Mouse (Mus musculus): ENCODE data around the gene Mettl15. TPM values are rescaled to one million over a fixed set of nuclear protein-coding genes. Genes with fewer than 3 reads are reported as not detected.
"Not testable (repeated sequence)": the region's sequence is repeated elsewhere in the genome, so short reads cannot be mapped to it uniquely, and the experiment has no call there.

Mettl15 gene
- polyA plus RNA-seq, 1 experiment, result 3.7 TPM

DNA sequence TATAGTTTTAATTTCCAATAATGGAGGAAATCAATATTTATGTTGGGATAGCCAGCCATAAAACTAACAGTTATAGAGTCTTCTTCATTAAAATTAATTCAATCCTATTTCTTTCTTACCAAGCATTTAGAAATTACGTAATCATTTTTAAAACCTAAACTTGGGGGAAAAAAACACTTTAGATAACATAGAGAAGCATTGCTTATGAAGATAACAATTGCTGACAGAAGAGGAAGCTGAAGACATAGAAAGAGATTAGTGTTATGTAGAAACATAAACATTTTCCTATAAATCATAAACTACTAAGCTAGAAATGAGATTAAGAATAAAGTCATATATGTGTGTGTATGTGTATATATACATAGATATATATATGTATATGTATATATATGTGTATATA is 44.8 kb downstream of the Mettl15 start:
- H3K27me3 ChIP-seq (ENCODE audit: control insufficient read depth, insufficient read depth, low read length), result no peaks in the 10 kb centered on the region
- no peak overlapping the region for H3K4me3 ChIP-seq (ENCODE audit: control insufficient read depth, low read depth, low read length)
- H3K36me3 ChIP-seq (ENCODE audit: control insufficient read depth, insufficient read depth, low read length), result no peaks in the 10 kb centered on the region
- TF ChIP-seq CTCF (IDR thresholded peaks at IDR 0.05; ENCODE audit: control insufficient read depth, insufficient read depth, insufficient replicate concordance, low read depth, low read length), result no peak
- no peak for TF ChIP-seq POLR2A (IDR thresholded peaks at IDR 0.05; ENCODE audit: control insufficient read depth, low read depth, low read length)
- no peak overlapping the region for H3K27ac ChIP-seq (ENCODE audit: control insufficient read depth, insufficient read depth, low read depth, low read length)
- no peaks in the 10 kb centered on the region for H3K4me1 ChIP-seq (ENCODE audit: control insufficient read depth, insufficient read depth, low read length)

DNA sequence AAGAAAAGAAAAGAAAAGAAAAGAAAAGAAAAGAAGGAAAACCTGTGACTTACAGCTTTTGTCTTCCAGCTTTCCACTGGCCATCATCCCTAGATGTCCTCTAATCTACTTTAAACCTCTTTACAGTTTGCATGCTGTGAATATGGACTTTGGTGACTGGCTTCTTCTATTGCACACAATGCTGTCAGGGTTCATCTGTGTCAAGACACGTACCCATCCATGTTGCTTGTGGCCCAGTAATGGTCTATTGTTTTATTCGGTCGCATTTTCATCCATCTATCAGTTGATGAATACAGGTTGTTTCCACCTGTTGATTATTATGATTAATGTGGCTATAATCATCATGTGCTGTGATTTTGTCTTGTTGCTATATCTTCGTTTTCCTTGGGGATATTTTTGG is 46.7 kb downstream of the Mettl15 start:
- no peaks in the 10 kb centered on the region for H3K27me3 ChIP-seq (ENCODE audit: control insufficient read depth, insufficient read depth, low read length)
- no peak overlapping the region for H3K4me3 ChIP-seq (ENCODE audit: control insufficient read depth, low read depth, low read length)
- no peaks in the 10 kb centered on the region for H3K4me1 ChIP-seq (ENCODE audit: control insufficient read depth, insufficient read depth, low read length)
- H3K27ac ChIP-seq (ENCODE audit: control insufficient read depth, insufficient read depth, low read depth, low read length), result no peak overlapping the region
- no peak for TF ChIP-seq CTCF (IDR thresholded peaks at IDR 0.05; ENCODE audit: control insufficient read depth, insufficient read depth, insufficient replicate concordance, low read depth, low read length)
- no peak for TF ChIP-seq POLR2A (IDR thresholded peaks at IDR 0.05; ENCODE audit: control insufficient read depth, low read depth, low read length)
- H3K36me3 ChIP-seq (ENCODE audit: control insufficient read depth, insufficient read depth, low read length), result no peaks in the 10 kb centered on the region

DNA sequence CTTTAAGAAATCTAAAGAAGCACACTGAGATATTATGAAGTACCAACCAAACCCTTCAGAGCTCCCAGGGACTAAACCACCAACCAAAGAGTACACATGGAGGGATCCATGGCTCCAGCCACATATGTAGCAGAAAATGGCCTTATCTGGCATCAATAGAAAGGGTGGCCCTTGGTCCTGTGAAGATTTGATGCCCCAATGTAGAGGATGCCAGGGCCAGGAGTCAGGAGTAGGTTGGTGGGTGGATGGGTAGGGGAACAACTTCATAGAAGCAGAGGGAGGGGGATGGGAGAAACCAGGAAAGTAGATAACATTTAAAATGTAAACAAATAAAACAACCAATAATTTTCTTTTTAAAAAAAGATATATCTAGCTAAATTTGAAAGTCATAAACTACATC is 50.1 kb downstream of the Mettl15 start:
- TF ChIP-seq POLR2A (IDR thresholded peaks at IDR 0.05; ENCODE audit: control insufficient read depth, low read depth, low read length) (no peak), CTCF (IDR thresholded peaks at IDR 0.05; ENCODE audit: control insufficient read depth, insufficient read depth, insufficient replicate concordance, low read depth, low read length) (no peak)
- Histone ChIP-seq H3K4me1 (ENCODE audit: control insufficient read depth, insufficient read depth, low read length) (no peaks in the 10 kb centered on the region), H3K27me3 (ENCODE audit: control insufficient read depth, insufficient read depth, low read length) (no peaks in the 10 kb centered on the region), H3K27ac (ENCODE audit: control insufficient read depth, insufficient read depth, low read depth, low read length) (no peak overlapping the region), H3K4me3 (ENCODE audit: control insufficient read depth, low read depth, low read length) (no peak overlapping the region), H3K36me3 (ENCODE audit: control insufficient read depth, insufficient read depth, low read length) (no peaks in the 10 kb centered on the region)

DNA sequence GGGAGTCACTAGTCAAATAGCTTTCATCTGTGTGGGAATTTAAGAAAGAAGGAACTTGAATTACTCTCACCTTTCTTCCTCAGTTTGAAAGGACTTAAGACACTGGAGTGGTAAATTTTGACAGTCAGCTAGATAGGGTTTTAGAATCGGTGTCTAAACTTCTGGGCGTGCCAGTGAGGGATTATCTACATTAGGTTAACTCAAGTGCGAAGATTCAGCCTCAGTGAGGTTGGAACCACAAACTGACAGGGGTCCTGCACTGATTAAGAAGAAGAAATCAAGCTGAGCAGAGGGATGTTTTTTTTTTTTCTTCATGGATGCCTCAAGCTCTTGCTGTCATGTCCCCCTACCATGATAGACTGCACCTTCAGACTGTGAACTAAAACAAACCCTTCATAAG is 53.4 kb downstream of the Mettl15 start:
- H3K36me3 ChIP-seq (ENCODE audit: control insufficient read depth, insufficient read depth, low read length), result no peaks in the 10 kb centered on the region
- no peaks in the 10 kb centered on the region for H3K4me1 ChIP-seq (ENCODE audit: control insufficient read depth, insufficient read depth, low read length)
- H3K4me3 ChIP-seq (ENCODE audit: control insufficient read depth, low read depth, low read length), result no peak overlapping the region
- no peaks in the 10 kb centered on the region for H3K27me3 ChIP-seq (ENCODE audit: control insufficient read depth, insufficient read depth, low read length)
- TF ChIP-seq POLR2A (IDR thresholded peaks at IDR 0.05; ENCODE audit: control insufficient read depth, low read depth, low read length) (no peak), CTCF (IDR thresholded peaks at IDR 0.05; ENCODE audit: control insufficient read depth, insufficient read depth, insufficient replicate concordance, low read depth, low read length) (no peak)
- no peak overlapping the region for H3K27ac ChIP-seq (ENCODE audit: control insufficient read depth, insufficient read depth, low read depth, low read length)

DNA sequence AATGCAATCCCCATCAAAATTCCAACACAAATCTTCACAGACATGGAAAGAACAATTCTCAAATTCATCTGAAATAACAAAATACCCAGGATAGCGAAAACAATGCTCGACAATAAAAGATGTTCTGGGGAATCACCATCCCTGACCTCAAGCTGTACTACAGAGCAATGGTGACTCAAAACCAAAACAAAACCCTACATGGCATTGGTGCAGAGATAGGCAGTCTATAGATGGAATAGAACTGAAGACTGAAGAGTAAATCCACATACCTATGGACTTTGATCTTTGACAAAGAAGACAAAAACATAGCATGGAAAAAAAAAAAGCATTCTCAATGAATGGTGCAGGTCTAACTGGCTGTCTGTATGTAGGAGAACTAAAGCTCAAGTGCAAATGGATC is 59.1 kb downstream of the Mettl15 start:
- TF ChIP-seq CTCF (IDR thresholded peaks at IDR 0.05; ENCODE audit: control insufficient read depth, insufficient read depth, insufficient replicate concordance, low read depth, low read length) (no peak), POLR2A (IDR thresholded peaks at IDR 0.05; ENCODE audit: control insufficient read depth, low read depth, low read length) (no peak)
- Histone ChIP-seq H3K36me3 (ENCODE audit: control insufficient read depth, insufficient read depth, low read length) (no peaks in the 10 kb centered on the region), H3K27ac (ENCODE audit: control insufficient read depth, insufficient read depth, low read depth, low read length) (no peak overlapping the region), H3K4me1 (ENCODE audit: control insufficient read depth, insufficient read depth, low read length) (no peaks in the 10 kb centered on the region), H3K4me3 (ENCODE audit: control insufficient read depth, low read depth, low read length) (no peak overlapping the region), H3K27me3 (ENCODE audit: control insufficient read depth, insufficient read depth, low read length) (no peaks in the 10 kb centered on the region)

DNA sequence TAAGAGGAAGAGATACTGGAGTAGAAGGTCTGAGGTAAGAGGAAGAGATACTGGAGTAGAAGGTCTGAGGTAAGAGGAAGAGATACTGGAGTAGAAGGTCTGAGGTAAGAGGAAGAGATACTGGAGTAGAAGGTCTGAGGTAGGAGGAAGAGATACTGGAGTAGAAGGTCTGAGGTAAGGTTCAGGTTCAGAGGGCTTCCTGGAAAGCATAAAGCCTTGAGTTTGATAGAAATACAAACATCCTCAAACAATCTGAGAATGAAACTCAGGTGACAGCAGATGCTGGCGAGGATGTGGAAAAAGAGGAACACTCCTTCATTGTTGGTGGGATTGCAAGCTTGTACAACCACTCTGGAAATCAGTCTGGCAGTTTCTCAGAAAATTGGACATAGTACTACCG is 63.9 kb downstream of the Mettl15 start:
- not testable (repeated sequence) for H3K27me3 ChIP-seq (ENCODE audit: control insufficient read depth, insufficient read depth, low read length); H3K4me3 ChIP-seq (ENCODE audit: control insufficient read depth, low read depth, low read length); H3K27ac ChIP-seq (ENCODE audit: control insufficient read depth, insufficient read depth, low read depth, low read length); H3K4me1 ChIP-seq (ENCODE audit: control insufficient read depth, insufficient read depth, low read length); H3K36me3 ChIP-seq (ENCODE audit: control insufficient read depth, insufficient read depth, low read length)

DNA sequence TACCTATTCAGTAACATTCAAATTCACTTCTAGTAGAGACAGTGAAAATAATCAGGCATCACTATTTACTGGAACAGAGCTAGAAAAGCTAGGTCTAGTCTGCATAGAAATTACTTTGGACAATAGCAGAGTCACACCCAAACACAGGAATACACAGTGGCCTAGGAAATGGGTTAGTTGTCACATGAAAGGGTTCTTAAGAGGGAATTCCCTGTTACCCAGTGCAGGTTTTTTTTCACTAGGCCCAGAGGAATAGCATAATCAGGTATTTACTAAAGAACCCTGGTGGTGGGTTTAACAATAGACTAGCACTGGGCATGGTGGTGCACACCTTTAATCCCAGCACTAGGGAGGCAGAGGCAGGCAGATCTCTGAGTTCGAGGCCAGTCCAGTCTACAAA is 69.9 kb downstream of the Mettl15 start:
- H3K4me1 ChIP-seq (ENCODE audit: control insufficient read depth, insufficient read depth, low read length); H3K4me3 ChIP-seq (ENCODE audit: control insufficient read depth, low read depth, low read length); H3K27ac ChIP-seq (ENCODE audit: control insufficient read depth, insufficient read depth, low read depth, low read length); H3K36me3 ChIP-seq (ENCODE audit: control insufficient read depth, insufficient read depth, low read length); H3K27me3 ChIP-seq (ENCODE audit: control insufficient read depth, insufficient read depth, low read length): not testable (repeated sequence)

DNA sequence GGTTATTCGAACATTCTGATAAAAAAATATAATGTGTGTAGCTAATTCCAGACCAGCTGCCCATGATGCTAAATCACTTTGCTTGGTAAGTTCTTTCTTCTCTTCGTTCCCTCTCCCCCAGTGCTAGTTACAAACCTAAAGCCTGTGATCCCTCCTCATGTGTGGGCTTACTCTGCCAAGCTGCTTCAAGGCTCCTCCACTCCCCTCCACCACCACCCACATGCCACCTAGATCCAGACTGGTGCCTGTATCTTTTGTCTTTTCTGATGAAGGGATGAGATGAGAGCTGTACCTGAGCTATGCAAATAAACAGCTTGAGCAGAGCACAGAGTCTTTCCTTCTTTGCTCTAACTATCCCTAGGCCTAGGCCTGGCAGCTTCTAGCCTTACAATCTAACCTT is 72.5 kb downstream of the Mettl15 start:
- no peaks in the 10 kb centered on the region for H3K36me3 ChIP-seq (ENCODE audit: control insufficient read depth, insufficient read depth, low read length)
- no peak overlapping the region for H3K27ac ChIP-seq (ENCODE audit: control insufficient read depth, insufficient read depth, low read depth, low read length)
- no peaks in the 10 kb centered on the region for H3K4me1 ChIP-seq (ENCODE audit: control insufficient read depth, insufficient read depth, low read length)
- no peaks in the 10 kb centered on the region for H3K27me3 ChIP-seq (ENCODE audit: control insufficient read depth, insufficient read depth, low read length)
- TF ChIP-seq CTCF (IDR thresholded peaks at IDR 0.05; ENCODE audit: control insufficient read depth, insufficient read depth, insufficient replicate concordance, low read depth, low read length) (no peak), POLR2A (IDR thresholded peaks at IDR 0.05; ENCODE audit: control insufficient read depth, low read depth, low read length) (no peak)
- H3K4me3 ChIP-seq (ENCODE audit: control insufficient read depth, low read depth, low read length), result no peak overlapping the region
